Mouse (Mus musculus): ENCODE results near the gene Uri1.
A peak's percentile ranks its signal among the peaks of the same experiment; 100 is the strongest.

- no peak for TF ChIP-seq SRF (IDR thresholded peaks at IDR 0.05; ENCODE audit: control insufficient read depth, insufficient read length, low read depth)
- no peak for TF ChIP-seq E2F4 (IDR thresholded peaks at IDR 0.05; ENCODE audit: insufficient read depth)
- no peak for TF ChIP-seq POLR2A (IDR thresholded peaks at IDR 0.05; ENCODE audit: insufficient read length, low read depth)
- TF ChIP-seq MAX (IDR thresholded peaks at IDR 0.05; ENCODE audit: low read depth) = no peak
- TF ChIP-seq MYOD1 (IDR thresholded peaks at IDR 0.05; ENCODE audit: control insufficient read depth in 1 of 3, insufficient read length in 2 of 3, low read depth in 2 of 3) = peak in 1 of 3 experiments; percentile 65
Observed at GRCm38 (mm10) chr7:38061060-38061970, 38.0 kb upstream of the Uri1 start.

Measured in myocyte (in vitro differentiated cells).